Mouse (Mus musculus) telencephalon, adult 2 months (tissue): ENCODE measurements around the gene Pebp1.

Experiments
- DNase-seq: peaks from one replicate; pipeline ENCODE4 v3.0.0-alpha.2; 2011; ENCODE audit warnings: low read depth, low spot score

Gene Pebp1

DNA sequence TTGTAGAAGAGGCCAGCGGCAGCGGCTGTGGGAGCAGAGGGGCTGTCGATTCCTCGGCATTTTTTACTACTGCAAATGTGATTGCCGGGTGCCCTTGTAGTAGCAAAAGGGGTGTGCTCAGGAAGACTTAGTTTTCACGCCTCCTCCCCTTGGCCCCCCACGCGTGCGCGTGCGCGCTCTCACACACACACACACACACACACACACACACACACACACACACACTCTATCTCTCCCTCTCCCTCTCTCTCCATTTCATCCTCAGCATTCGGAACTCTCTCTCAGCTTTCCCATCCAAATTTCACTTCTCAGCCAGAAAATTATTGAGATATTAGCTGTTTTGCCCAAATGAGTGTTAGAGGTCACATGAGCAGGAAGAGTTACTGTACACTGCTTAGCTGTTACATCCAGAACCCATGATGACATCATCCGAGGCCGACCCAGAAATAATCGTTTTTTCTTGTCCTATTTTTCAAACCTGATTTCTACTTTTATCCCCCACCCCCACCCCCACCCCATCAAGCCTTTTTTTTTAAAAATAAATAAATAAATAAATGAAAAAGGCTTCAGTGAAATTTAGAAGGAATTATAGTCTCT lies 45.4 kb downstream of the Pebp1 start:
- peak; percentile 67 for DNase-seq

DNA sequence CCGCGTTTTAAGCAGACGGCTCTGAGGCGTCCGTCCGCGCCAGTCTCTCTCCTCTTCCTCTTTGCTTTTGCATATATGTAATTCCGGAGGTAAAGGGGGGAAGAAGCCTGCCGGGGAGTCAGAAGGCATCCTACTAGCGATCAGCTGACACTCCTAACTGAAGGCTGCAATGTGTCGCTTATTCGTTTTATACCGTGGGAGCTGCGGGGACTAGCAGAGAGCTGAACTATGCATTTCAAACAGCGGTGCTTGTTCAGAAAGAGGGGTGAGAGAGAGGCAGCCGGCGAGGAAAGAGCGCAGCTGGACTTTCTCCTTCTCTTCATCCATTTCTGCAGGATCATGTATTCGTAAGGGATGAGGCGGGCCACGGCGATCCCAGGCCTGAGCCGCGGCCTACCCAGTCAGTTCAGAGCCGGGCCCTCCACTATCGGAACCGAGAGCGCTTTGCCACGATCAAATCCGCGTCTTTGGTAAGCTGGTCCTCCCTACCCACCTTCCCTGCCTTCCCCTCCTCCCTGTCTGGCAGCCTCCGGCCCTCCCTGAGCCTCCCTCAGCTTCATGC lies 46.6 kb downstream of the Pebp1 start:
- peak; percentile 67 for DNase-seq

DNA sequence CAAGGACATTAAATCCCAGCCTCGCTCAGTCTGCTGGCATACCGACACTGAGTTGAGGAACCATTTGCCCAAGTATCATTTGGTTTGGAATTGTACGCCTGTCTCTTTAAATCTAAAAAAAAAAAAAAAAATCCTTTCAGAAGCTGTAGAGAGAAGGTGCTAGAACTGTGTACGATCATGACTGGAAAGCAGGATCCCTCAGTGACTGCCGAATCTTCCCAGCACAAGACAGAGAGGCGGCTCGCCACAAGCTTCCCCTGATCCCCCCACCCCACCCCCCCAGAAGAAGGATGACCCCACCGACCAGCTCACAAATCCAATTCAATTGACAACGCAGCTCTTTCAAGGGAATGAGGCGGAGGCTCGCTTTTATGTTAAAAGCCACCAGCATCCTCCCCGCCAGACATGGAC lies 47.1 kb downstream of the Pebp1 start:
- DNase-seq = peak; percentile 55

DNA sequence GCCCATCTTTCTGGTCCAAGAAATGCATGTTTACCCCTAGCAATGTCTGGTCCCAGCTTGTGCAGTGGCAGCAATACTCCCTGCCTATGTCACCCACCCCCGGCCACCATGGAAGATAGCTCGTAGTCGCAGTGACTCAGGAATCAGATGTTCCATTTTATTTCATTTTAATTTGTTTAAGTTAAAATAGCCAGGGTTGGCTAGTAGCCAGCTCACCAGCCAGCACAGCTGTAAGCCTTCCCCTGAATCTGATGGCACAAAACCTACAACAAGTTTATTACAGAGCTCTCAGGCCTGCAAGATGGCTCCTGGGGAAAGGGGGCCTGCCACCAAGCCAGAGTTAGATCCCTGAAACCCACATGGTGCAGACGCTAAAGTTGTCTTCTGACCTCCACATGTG lies 48.3 kb downstream of the Pebp1 start:
- peak; percentile 17 for DNase-seq

DNA sequence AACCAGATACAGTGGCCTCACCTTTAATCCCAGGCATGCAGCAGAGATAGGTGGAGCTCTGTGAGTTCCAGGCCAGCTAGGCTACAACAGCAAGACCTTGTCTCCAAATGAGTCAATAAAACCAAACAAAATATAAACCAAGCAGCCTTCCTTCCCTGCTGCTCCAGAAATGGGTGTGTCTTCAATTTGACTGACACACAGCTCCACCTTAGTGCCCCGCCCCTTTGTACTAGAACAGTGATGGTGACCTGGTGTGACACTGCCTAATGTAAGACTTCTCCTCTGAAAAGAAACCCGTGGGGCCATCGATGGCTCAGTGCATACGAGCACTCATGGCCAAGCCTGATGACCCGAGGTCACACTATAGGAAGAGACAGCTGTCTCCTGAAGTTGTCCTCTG lies 50.9 kb downstream of the Pebp1 start:
- no peak for DNase-seq
